Mouse (Mus musculus): ENCODE measurements around the gene Kpna4.
"Not testable (repeated sequence)": the region's sequence is repeated elsewhere in the genome, so short reads cannot be mapped to it uniquely, and the experiment has no call there.

Kpna4 gene

DNA sequence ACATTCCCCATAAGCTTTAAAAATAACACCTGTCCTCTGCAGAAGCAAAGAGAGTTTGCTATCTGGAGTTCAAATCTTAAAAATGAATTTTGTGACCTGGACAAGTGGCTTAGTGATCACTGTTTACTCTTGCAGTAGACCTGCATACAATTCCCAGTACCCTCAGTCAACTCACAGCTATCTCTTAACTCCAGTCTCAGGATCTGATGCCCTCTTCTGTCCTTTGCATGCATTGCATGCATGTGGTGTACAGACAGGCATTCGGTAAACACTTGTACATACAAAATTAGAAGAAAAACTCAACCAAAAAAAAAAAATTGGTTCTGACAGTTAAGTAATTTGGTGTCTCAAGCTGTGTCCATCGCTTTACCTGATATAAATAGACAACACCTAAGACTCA is 106.6 kb downstream of the Kpna4 start:
- in situ Hi-C loops (cut with MboI; ENCODE audit: unreplicated experiment in 2 of 2): no loop called here

DNA sequence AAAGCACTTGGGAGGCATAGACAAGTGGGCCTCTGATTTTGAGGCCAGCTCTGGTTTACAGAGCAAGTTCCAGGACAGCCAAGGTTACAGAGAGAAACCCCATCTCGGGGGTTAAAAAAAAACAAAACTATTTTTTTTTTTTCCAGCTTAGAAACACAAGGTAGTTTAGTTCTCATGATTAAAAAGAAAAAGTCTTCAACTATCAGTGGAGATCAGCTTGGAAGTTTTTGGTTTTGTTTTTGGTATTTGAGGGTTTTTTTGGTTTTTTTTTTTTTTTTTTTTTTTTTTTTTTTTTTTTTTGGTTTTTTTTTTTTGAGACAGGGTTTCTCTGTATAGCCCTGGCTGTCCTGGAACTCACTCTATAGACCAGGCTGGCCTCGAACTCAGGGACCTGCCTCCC is 108.3 kb downstream of the Kpna4 start:
- in situ Hi-C loops (cut with MboI; ENCODE audit: unreplicated experiment in 2 of 2): not testable (repeated sequence)

DNA sequence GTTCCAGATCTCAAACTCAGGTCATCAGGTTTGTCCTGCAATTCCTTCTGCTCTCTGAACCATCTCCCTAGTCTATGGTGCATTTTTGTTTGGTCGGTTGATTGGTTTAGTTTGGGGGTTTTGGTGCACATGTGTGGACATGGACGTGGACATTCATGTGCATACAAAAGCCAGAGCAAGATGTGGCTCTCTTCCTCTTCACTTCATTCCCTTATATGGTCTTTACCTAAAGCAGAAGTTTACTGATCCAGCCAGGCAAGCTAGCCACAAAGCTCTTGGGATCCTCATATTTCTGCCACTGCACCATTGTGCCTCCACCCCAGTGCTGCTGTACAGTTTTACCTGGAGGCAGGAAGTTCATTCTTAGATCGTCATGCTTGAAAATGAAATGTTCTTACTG is 109.7 kb downstream of the Kpna4 start:
- in situ Hi-C loops (cut with MboI; ENCODE audit: unreplicated experiment in 2 of 2): no loop called here

All from v-Abl transformed pro-B cells (cell line).